Mouse (Mus musculus): ENCODE results near the gene Tmem274. TPM values are rescaled to one million over a fixed set of nuclear protein-coding genes. Genes with fewer than 3 reads are reported as not detected.
"Not testable (repeated sequence)": the region's sequence is repeated elsewhere in the genome, so short reads cannot be mapped to it uniquely, and the experiment has no call there.

Tmem274 gene
- 0.50 and 0.63 TPM in 2 replicates for polyA plus RNA-seq (2016; fragmentation: Nextera tagmentation; extraction: Ambion mirVana)

DNA sequence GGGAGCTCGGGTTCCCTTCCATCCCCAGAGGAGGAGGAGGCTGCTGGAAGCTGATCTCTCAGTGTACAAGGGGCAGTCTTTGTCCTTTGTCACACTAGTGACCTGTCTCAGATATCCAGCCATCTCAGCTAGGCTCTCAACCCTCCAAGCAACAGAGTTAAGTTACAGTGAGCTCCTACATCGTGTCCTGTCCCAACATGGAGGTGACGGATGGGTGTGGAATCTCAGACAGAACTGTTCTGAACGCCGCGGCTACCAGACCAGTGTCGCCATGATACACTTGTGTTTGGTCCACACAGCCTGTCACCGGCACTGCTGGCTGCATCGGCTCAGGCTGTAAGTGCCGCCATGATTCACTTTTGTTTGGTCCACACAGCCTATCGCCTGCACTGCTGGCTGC is at the start of gene Tmem274:
TSS of gene Tmem274 (plus strand) at position 301 of the 400 bp plus-strand sequence.
- Histone ChIP-seq H3K4me3 (no peak within 1 kb of the TSS), H3K4me1 (no peaks in the 10 kb centered on the region), H3K27me3 (ENCODE audit: poor library complexity, severe bottlenecking) (no peaks in the 10 kb centered on the region), H3K36me3 (replicated peaks) (peaks cover 29% of the 10 kb centered on the region), H3K27ac (no peak within 1 kb of the TSS), H3K9me3 (no peaks in the 10 kb centered on the region)
- 82% methylated on average over 11 of the region's 11 CpGs for WGBS
- no peak for DNase-seq (ENCODE audit: extremely low spot score, low spot score)

DNA sequence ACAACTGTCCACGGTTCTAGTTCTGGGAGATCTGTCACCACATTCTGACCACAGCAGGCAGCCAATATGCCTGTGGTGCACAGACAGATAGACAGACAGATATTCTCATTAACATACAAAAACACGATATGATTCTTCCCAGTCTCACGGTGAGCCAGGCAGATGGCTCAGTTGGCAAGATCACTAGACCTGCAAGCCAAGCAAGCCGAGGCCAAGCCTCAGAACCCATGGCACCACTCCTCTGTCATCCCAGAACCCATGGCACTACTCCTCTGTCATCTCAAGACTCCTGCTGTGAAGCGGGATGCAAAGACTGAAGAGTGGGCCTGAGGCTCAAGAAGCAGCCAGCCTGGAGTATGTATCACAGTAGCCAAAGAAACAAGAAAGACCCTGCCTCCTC is 47.6 kb upstream of the Tmem274 start:
- no peaks in the 10 kb centered on the region for H3K9me3 ChIP-seq
- H3K27me3 ChIP-seq (ENCODE audit: poor library complexity, severe bottlenecking), result no peaks in the 10 kb centered on the region
- WGBS, result 89% methylated on average over 5 of the region's 5 CpGs
- peaks cover 14% of the 10 kb centered on the region for H3K4me1 ChIP-seq
- H3K4me3 ChIP-seq, result no peak overlapping the region
- no peak overlapping the region for H3K27ac ChIP-seq
- DNase-seq (ENCODE audit: extremely low spot score, low spot score), result no peak
- no peaks in the 10 kb centered on the region for H3K36me3 ChIP-seq (replicated peaks)

DNA sequence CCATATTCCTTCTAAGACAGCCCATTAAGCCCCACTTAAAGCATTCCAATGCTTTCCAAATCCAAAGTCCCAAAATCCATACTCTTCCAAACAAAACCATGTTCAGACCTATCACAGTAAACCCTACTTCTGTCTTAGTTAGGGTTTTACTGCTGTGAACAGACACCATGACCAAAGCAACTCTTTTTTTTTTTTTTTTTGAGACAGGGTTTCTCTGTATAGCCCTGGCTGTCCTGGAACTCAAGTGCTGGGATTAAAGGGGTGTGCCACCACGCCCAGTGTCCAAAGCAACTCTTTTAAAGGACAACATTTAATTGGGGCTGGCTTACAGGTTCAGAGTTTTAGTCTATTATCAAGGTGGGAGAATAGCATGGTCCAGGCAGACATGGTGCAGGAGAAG is 45.3 kb upstream of the Tmem274 start:
- H3K36me3 ChIP-seq (replicated peaks); H3K9me3 ChIP-seq; H3K27ac ChIP-seq; H3K4me1 ChIP-seq; DNase-seq (ENCODE audit: extremely low spot score, low spot score); H3K4me3 ChIP-seq; H3K27me3 ChIP-seq (ENCODE audit: poor library complexity, severe bottlenecking): not testable (repeated sequence)
- WGBS, result 71% methylated on average over 1 of the region's 1 CpGs

DNA sequence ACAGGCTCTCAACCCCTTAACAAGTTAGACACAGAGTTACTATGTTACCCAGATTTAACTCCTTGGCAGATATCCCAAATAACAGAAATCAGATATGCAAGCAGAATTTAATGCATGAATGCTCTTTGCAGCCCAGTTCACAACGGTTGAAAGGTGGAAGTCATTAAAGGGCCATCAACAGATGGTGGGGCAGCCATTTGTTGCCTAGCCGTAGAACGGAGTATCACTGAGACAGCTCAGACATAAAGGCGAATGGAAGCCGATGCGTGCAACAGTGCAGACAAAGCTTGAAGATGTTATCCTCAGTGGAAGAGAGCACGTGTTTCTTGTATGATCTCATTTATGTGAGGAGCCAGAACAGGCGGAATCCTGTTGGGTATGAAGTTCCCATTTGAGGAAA is 36.6 kb upstream of the Tmem274 start:
- 86% methylated on average over 8 of the region's 8 CpGs for WGBS
- no peaks in the 10 kb centered on the region for H3K27me3 ChIP-seq (ENCODE audit: poor library complexity, severe bottlenecking)
- H3K9me3 ChIP-seq, result no peaks in the 10 kb centered on the region
- H3K4me1 ChIP-seq, result peaks cover 13% of the 10 kb centered on the region
- no peaks in the 10 kb centered on the region for H3K36me3 ChIP-seq (replicated peaks)
- DNase-seq (ENCODE audit: extremely low spot score, low spot score), result no peak
- no peak overlapping the region for H3K27ac ChIP-seq
- no peak overlapping the region for H3K4me3 ChIP-seq

DNA sequence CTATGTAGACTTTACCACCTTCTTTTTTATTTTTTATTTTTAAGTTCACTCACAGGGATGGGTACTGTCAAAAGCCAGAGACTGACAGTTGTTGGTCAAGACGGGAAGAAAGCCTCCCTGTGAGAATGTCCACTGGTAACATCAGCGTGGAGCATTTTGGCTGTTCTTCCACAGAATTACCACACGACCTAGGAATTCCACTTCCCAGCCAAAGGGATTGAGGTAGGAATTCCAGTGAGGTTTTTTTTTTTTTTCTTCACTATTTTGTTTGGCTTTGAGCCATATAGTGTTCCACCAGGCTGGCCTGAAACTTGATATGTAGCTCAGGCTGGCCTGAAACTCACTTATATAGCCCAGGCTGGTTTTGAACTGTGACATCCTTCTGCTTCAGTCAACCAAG is 34.7 kb upstream of the Tmem274 start:
- Histone ChIP-seq H3K36me3 (replicated peaks) (no peaks in the 10 kb centered on the region), H3K27me3 (ENCODE audit: poor library complexity, severe bottlenecking) (no peaks in the 10 kb centered on the region), H3K27ac (no peak overlapping the region), H3K4me3 (no peak overlapping the region), H3K4me1 (peaks cover 23% of the 10 kb centered on the region), H3K9me3 (no peaks in the 10 kb centered on the region)
- no peak for DNase-seq (ENCODE audit: extremely low spot score, low spot score)
- WGBS, result 77% methylated on average over 3 of the region's 3 CpGs

DNA sequence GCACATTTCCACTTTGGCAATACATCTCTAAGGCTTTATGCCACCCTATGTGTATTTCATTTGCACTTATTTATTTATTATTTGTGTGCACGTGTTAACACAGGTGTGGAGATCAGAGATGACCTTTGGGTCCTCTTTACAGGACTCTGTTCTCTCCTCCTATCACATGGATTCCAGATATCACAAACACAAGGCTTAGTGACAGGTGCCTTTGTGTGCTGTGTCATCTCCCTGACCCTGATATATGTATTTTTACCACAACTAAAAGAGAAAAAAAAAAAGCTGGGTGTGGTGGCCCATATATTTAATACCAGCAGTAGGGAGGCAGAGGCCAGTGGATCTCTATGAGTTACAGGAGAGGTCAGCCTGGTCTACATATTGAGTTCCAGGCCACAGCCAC is 32.7 kb upstream of the Tmem274 start:
- Histone ChIP-seq H3K27ac (peak overlapping the region; percentile 93), H3K4me1 (peaks cover 23% of the 10 kb centered on the region), H3K36me3 (replicated peaks) (no peaks in the 10 kb centered on the region), H3K27me3 (ENCODE audit: poor library complexity, severe bottlenecking) (no peaks in the 10 kb centered on the region), H3K9me3 (no peaks in the 10 kb centered on the region), H3K4me3 (peak overlapping the region; percentile 52)
- no peak for DNase-seq (ENCODE audit: extremely low spot score, low spot score)
- 74% methylated on average over 1 of the region's 1 CpGs for WGBS

DNA sequence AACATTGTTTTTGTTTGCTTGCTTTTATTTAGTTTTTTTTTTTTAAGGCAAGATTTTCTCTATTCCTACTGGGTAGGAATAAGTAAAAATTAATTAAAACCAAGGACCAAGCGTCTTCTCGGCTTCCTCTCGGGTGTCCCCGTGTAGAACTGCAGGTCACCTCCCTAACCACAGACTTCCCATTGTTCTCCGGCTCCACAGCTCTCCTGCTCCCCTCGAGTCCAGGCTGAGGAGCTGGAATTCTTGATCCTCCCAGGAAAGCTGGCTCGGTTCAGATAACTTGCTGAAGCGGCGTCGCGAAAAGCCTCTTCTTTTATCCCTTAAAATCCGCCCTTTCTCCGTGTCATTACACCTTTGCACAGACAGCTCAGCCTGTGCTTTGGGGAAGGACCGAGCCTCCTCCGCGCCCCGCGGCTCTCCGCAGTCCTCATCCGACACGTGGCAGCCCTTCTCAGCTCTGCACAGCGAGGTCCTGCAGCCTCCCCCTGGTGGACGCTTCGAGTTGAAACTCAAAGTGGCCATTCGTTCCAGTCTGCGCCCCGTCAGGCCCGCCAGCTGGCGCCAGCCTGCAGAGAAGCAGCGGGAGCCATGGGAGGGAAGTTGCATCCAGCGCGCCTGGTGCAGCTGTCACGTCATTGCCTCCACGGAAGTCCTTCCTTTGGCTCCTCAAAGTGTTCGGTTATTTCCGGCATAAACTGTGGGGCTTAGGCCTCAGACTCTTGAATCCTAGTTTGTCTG is 32.0 kb upstream of the Tmem274 start:
- Histone ChIP-seq H3K4me1 (peaks cover 23% of the 10 kb centered on the region), H3K27me3 (ENCODE audit: poor library complexity, severe bottlenecking) (no peaks in the 10 kb centered on the region), H3K27ac (peak overlapping the region; percentile 93), H3K36me3 (replicated peaks) (no peaks in the 10 kb centered on the region), H3K4me3 (peak overlapping the region; percentile 52), H3K9me3 (no peaks in the 10 kb centered on the region)
- under 1% methylated on average over 36 of the region's 36 CpGs for WGBS
- DNase-seq (ENCODE audit: extremely low spot score, low spot score), result peak; percentile 96

DNA sequence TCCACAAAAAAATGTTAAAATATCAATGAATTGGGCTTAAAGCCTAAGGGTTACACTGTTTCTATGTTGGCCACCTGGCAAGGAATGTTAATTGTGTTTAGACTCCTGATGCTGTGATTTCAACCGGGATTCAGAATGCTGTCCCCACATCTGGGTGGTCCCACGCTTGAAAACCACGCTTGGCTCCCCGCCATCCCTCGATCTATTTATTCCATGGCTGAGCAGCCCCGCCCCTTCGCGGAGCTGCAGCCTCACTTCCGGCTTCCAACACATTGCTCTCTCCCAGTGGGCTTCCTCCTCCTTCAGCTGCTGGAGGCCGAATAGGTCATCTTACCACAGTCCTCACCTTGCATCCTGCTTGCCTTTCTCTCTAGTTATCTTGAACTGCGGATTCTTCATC is 31.3 kb upstream of the Tmem274 start:
- H3K4me3 ChIP-seq, result peak overlapping the region; percentile 52
- DNase-seq (ENCODE audit: extremely low spot score, low spot score), result peak; percentile 77
- WGBS, result under 1% methylated on average over 11 of the region's 11 CpGs

DNA sequence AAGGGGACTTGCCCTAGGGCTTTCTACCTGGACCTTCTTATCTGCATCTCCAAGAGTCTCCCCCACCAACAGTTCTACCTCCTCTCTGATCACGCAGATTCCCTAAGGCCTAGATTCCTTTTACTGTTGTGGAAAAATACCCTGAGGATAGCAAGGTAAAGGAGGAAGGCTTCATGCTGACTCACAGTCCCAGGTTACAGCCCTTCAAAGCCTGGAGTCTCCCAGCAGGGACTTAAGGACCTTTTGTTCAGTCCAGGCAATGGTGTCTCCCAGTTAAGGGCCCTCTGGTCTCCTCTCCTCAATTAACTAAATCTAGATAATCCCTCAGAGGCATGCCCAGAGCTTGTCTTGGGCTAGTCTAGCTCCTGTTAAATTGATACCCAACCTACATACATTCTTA is 30.9 kb upstream of the Tmem274 start:
- H3K4me3 ChIP-seq, result peak overlapping the region; percentile 52
- no peak for DNase-seq (ENCODE audit: extremely low spot score, low spot score)

More for the DNA sequence above, 31.3 kb upstream of the Tmem274 start:
- no peaks in the 10 kb centered on the region for H3K27me3 ChIP-seq (ENCODE audit: poor library complexity, severe bottlenecking)
- no peaks in the 10 kb centered on the region for H3K9me3 ChIP-seq
- no peaks in the 10 kb centered on the region for H3K36me3 ChIP-seq (replicated peaks)
- peaks cover 23% of the 10 kb centered on the region for H3K4me1 ChIP-seq
- H3K27ac ChIP-seq, result peak overlapping the region; percentile 93

DNA sequence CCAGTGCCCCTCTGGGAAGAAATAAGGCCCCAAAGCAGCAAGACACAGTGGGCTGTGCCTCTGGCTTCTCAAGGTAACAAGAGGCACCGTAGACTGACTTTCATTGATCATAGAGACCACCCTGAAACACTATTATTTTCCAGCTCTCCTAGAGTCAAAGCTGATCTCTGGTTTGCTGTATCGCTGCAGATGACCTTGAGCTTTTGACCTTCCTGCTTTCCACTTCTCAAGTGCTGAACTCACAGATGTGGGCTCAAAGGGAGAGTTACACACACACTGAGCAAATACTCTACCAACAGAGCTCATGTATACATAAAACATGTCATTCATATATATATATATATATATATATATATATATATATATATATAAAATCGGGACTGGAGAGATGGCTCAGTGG is 26.5 kb upstream of the Tmem274 start:
- 93% methylated on average over 3 of the region's 3 CpGs for WGBS
- H3K36me3 ChIP-seq (replicated peaks), result no peaks in the 10 kb centered on the region
- H3K4me1 ChIP-seq, result peaks cover 9% of the 10 kb centered on the region
- no peaks in the 10 kb centered on the region; the same call in 1 of the 2 replicates for H3K9me3 ChIP-seq
- no peaks in the 10 kb centered on the region for H3K27me3 ChIP-seq (ENCODE audit: poor library complexity, severe bottlenecking)
- H3K4me3 ChIP-seq, result no peak overlapping the region
- no peak for DNase-seq (ENCODE audit: extremely low spot score, low spot score)
- no peak overlapping the region for H3K27ac ChIP-seq

More for the DNA sequence above, 30.9 kb upstream of the Tmem274 start:
- Histone ChIP-seq H3K9me3 (no peaks in the 10 kb centered on the region), H3K4me1 (peaks cover 23% of the 10 kb centered on the region), H3K27me3 (ENCODE audit: poor library complexity, severe bottlenecking) (no peaks in the 10 kb centered on the region), H3K36me3 (replicated peaks) (no peaks in the 10 kb centered on the region), H3K27ac (peak overlapping the region; percentile 93)
- WGBS, result 33% methylated on average over 1 of the region's 1 CpGs

DNA sequence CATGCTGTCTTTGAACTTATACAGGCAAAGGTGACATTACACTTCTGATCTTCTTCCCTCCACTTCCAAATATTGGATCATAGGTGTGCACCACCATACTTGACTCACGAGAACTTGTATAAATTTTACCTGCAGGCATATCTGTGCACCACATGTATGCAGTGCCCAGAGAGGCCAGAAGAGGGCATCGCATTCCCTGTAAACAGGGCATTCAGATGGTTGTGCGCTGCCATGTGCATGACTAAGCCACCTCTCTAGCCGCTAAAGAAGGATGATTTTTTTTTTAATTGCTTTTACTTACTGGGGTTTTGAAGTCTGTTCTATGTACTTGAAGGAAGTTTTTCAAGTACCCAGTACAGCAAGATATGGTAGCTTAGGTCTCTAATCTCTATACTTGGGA is 23.5 kb upstream of the Tmem274 start:
- H3K36me3 ChIP-seq (replicated peaks), result no peaks in the 10 kb centered on the region
- peak; percentile 21 for DNase-seq (ENCODE audit: extremely low spot score, low spot score)
- no peaks in the 10 kb centered on the region for H3K4me1 ChIP-seq
- H3K27me3 ChIP-seq (ENCODE audit: poor library complexity, severe bottlenecking), result no peaks in the 10 kb centered on the region
- no peak overlapping the region for H3K27ac ChIP-seq
- H3K9me3 ChIP-seq, result no peaks in the 10 kb centered on the region; the same call in 1 of the 2 replicates
- no peak overlapping the region for H3K4me3 ChIP-seq
- WGBS, result 88% methylated on average over 4 of the region's 4 CpGs

DNA sequence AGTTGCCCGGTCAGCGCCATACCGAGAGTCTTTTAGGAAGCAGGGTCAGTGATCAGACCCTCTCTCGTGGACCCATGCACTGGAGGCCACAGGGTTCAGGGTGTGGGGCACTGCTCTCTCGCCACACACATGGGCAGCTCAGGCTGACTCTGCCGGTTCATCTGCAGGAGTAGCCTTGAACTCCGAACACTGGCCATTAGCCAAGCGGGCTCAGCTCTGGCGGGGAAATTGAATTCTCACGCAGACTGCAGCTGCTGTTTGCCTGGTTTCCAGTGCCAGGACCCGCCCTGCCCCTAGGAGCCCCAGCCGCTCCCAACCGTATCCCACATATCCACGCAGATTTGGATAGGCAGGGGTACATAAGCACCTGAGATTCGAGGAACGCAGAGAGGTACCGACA is 22.9 kb upstream of the Tmem274 start:
- H3K27ac ChIP-seq, result no peak overlapping the region
- H3K27me3 ChIP-seq (ENCODE audit: poor library complexity, severe bottlenecking), result no peaks in the 10 kb centered on the region
- H3K36me3 ChIP-seq (replicated peaks), result no peaks in the 10 kb centered on the region
- H3K4me3 ChIP-seq, result no peak overlapping the region
- no peaks in the 10 kb centered on the region for H3K4me1 ChIP-seq
- WGBS, result 88% methylated on average over 17 of the region's 17 CpGs
- no peak for DNase-seq (ENCODE audit: extremely low spot score, low spot score)
- no peaks in the 10 kb centered on the region; the same call in 1 of the 2 replicates for H3K9me3 ChIP-seq

DNA sequence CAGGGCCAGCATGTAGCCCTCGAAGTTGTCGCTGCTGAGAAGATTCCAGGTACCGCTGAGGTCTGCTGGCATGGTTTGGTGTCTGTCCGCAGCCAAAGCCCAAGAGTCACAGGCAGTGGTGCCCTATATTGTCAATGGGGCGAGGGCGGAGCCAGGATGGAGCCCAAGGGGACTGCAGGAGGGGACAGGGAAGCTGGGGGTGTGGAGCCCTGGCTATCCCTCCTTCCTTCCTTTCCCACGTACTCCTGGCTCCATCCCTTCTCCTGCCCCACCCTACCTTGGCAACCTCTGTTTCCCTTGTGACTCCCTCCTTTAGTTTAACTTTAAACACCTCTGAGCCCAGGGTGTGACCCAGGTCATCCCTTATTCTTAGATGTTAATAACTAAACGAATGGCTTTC is 22.3 kb upstream of the Tmem274 start, which contains the start of gene Rbp7:
TSS of gene Rbp7 (minus strand) at position 100 of the 400 bp plus-strand sequence.
- no peak for DNase-seq (ENCODE audit: extremely low spot score, low spot score)
- no peak within 1 kb of the TSS for H3K27ac ChIP-seq
- no peaks in the 10 kb centered on the region; the same call in 1 of the 2 replicates for H3K9me3 ChIP-seq
- H3K36me3 ChIP-seq (replicated peaks), result no peaks in the 10 kb centered on the region
- H3K4me1 ChIP-seq, result no peaks in the 10 kb centered on the region
- no peak within 1 kb of the TSS for H3K4me3 ChIP-seq
- 57% methylated on average over 8 of the region's 8 CpGs for WGBS
- no peaks in the 10 kb centered on the region for H3K27me3 ChIP-seq (ENCODE audit: poor library complexity, severe bottlenecking)

Measured in forebrain, embryonic 10.5 days (tissue).